Mouse (Mus musculus) inflammation-experienced regulatory T-cells, adult 6 months (primary cell): ENCODE results near the gene Sox6. TPM values are rescaled to one million over a fixed set of nuclear protein-coding genes. Genes with fewer than 3 reads are reported as not detected.

Experiments used
- ATAC-seq: one replicate; pipeline ENCODE4 v1.8.0; 2017
- polyA plus RNA-seq, 3 experiments: library from polyadenylated mRNA; unstranded; fragments of 100-300 nt; shearing (Covaris generic); gene quantifications; one replicate each; pipeline ENCODE4 v1.2.1; 2017

The Sox6 gene
- polyA plus RNA-seq, 3 experiments from 2014 or later: not detected

DNA sequence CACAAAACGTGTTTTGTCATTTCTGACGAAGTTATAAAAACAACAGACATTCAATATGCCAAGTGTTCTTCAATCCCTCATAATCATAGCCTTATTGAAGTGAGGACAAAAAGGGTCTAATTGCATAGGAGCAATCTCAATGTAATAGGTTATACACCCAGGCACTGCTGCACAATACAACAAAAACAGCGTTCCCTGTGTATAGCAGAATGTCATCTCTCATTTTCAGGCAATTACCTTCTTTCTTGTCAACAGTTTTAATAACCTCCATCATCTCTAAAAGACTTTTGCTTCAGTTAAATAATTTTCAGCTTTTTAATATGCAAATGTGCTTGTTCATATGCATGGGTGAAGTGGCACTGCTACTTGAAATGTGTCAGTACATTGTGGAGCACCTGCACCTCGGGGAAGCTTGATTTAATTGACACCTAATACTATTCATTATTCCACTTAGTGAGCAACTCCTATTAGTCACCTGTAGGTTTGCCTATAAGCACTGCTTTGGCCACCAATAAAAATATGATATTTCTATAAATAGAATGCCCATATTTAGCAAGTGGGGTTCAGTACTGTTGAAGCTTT lies 292.8 kb downstream of the Sox6 start:
- no peak for ATAC-seq

DNA sequence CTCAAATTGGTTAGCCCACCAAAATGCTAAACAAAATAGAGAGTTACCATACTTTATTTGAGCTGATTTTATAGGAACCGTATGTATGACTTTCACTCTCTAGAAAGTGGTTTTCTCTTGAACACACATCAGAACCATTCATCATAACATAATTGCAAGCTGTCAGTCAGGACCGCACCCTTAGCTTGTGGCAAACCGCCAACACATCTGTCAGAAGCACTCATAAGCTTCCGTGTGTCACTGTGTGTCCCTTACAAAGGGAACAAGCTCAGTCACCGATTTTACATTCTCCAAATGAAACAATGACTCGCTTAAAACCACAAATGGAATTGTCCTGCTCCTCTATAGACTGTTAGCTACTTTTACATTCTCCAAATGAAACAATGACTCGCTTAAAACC lies 304.5 kb downstream of the Sox6 start:
- no peak for ATAC-seq

- ATAC-seq: no peak
These were observed 305.8 kb downstream of the Sox6 start for GRCm38 (mm10) chr7:115732824-115733223.

DNA sequence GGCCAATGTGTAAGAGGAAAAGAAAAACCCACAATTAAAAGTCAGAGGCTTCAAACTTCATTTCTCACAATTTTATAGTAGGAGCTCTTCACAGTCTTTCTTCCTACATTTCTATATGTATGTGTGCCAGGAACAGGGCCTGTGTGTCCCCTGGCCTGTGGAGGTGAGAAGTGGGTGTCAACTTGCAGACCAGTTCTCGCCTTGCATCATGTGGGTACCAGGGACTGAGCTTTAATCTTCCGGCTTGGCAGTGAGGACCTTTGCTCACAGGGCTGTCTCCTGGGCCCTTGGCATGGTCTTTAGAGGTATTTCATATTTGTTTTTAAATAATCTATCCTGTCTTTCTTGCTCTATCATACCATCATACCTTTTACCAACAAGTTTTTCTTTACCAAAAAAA lies 311.8 kb downstream of the Sox6 start:
- ATAC-seq: no peak

DNA sequence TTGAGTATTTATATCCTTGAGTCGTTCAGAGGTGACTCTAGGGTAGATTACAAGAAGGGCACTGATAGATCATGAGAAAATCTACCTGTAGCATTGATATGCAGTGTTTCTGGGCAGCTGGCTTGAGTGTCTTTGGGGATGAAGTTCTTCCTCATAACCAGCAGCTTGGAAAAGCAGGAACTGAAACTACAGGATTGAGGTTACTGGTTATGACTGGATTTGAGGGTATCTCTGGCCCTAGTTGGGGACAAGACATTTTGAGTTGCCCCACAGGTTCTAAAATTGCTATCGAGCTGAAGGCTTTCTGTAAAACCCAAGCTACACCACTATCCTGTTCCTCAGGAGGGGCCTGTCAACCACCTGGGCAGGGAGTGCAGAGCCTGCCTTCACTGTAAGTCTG lies 314.2 kb downstream of the Sox6 start:
- no peak for ATAC-seq

GRCm38 (mm10) chr7:115721624-115722540 lies 316.7 kb downstream of the Sox6 start:
- ATAC-seq: no peak

GRCm38 (mm10) chr7:115719791-115720190 lies 318.8 kb downstream of the Sox6 start:
- ATAC-seq: no peak

- no peak for ATAC-seq
These were observed 332.5 kb downstream of the Sox6 start for GRCm38 (mm10) chr7:115706141-115706540.

- no peak for ATAC-seq
These were observed 340.5 kb downstream of the Sox6 start for GRCm38 (mm10) chr7:115698105-115698504.

DNA sequence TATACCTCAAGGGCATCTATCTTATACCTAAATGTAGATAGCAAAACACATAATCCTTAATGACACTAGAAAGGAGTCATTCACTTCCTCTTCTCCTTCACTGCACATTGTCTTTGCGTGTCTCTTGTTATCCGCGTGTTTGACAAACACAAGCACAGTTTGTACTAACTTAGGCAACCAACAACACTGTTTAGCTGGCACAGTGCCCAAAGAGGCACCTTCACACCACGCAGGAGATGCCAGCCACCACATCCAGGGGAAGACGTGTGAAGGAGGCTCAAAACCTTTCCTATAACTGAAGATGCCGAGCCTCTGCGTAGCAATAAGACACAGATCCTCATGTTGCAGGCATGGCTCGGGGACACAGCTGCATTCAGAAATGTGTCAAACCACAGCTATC lies 345.4 kb downstream of the Sox6 start:
- no peak for ATAC-seq

DNA sequence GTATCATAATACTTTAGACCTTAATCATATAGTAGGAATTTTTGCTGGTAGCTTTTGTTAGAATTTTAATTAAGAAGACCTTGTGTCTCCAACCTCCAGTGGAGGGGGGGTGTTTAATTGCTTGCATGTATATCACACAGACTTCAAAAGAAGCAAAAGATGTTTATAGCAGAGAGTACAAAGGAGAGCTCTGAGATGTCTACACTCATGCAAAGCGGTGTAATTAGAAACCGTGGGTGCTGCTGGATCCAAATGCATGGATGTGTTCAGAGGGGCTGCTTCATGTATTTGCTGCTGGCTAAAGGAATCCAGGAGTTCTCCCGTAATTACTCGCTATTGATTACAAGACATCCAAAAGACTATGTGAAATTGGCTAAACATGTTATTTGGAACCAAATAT lies 347.5 kb downstream of the Sox6 start:
- no peak for ATAC-seq

- no peak for ATAC-seq
These were observed 351.9 kb downstream of the Sox6 start for GRCm38 (mm10) chr7:115686687-115687086.

- ATAC-seq: no peak
These were observed 354.5 kb downstream of the Sox6 start for GRCm38 (mm10) chr7:115684142-115684541.

DNA sequence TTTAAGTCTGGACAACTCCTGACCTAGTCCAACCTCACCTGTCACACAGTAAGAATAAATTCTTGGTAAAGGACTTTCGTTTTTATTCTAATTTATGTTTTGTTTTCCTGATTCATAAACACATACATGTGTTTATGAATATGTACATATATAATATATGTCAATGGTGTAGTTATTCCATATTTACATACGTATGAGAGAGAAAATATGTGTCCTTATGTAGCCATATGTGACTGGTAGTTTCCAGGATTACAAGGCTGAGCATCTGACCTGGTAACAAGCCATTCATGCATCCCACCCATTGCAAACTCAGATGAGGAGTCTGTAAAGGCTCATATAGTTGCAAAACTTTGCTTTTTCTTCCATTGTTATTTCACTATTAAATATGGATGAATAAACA lies 366.8 kb downstream of the Sox6 start:
- no peak for ATAC-seq

GRCm38 (mm10) chr7:115671272-115671671 lies 367.3 kb downstream of the Sox6 start:
- ATAC-seq: no peak

DNA sequence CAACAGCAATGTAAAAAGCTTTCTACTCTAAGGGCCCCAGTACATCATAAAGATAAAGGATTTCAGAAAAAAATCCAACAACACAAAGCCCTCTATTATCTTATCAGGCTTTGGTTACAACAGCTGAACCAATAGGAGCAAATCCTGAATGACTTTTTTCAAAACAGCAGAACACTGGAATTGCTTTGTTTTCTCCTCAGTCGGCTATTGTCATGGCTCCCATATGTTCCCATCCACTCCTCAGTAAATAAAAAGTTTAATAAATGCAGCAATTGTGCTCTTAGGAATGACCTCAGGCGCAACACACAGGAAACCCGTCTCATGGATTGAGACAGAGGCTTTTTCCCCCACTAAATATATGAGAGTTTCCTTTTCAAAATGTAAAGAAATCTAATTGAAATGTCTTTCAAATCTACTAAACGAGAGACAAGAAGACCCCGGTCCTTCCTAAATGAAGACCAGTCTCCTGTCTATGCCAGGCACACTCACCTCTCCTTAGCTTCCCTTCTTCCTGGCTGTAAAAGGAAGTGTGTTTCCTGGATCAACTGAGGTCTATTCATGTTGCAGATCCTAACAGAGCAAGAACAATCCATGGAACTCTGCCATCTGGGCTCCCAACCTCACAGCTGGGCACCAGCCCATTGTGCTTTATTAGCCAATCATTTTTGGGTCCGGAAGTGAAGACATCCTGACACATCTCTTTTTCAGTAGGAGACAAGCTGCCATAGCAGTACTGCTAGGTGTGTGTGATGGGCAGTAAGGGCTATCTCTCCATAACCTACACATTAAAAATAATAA lies 369.2 kb downstream of the Sox6 start:
- no peak for ATAC-seq

DNA sequence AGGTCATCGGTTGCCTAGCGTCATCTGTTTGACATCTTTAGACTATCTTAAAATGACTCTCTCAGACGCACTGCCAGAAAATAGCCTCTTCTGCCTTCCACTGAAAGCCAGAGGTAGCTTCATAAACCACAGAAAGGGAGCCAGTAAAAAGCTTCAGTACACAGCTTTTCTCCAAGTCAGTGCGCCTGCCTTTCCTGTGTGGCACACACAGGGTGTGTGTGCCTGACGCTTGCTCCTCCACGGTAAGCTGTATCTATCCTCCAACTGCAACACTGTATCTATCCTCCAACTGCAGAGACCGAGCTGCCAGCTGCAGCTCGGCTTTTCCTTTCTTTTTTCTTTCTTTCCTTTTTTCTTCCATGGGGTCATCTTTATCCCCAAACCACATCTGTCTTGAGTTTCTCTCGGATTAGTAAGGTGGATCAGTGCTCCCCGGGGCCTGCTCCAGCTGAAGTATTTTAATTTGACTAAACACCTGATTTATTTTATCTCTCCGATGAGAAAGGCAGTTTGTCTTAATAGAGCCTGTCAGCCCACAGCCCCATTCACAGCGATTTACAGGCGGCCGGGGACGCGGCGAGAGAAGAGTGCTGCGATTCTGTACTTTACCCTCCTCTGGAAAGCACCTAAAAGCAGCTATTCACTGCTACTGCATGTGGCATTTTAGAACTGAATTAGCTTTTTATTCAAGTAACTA lies 371.8 kb downstream of the Sox6 start:
- no peak for ATAC-seq

GRCm38 (mm10) chr7:115663399-115663798 lies 375.2 kb downstream of the Sox6 start:
- no peak for ATAC-seq

- no peak for ATAC-seq
These were observed 376.5 kb downstream of the Sox6 start for GRCm38 (mm10) chr7:115662121-115662520.

DNA sequence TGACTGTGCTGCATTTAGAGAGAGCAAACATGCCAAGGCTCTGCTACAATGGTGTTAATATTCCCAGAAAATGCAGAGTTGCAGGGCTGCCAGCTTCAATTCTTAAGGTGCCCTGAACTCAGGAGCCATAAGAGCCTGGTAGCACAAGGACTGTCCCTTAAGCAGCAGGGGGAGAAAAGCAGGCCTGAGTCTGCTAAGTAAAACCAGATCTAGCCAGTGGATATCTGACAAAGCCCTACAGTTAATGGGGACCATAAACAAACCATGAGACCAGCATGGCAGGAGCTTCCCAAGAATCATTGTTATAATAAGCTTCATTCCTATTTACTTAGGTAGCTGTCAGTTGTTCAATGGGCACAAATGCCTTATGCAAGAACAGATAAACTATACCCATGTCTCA lies 391.9 kb downstream of the Sox6 start:
- no peak for ATAC-seq

GRCm38 (mm10) chr7:115645971-115646447 lies 392.6 kb downstream of the Sox6 start:
- no peak for ATAC-seq

GRCm38 (mm10) chr7:115645272-115645970 lies 393.2 kb downstream of the Sox6 start:
- no peak for ATAC-seq
